Mouse (Mus musculus): ENCODE data around the gene Nit2.
A peak's percentile ranks its signal among the peaks of the same experiment; 100 is the strongest.

The Nit2 gene

DNA sequence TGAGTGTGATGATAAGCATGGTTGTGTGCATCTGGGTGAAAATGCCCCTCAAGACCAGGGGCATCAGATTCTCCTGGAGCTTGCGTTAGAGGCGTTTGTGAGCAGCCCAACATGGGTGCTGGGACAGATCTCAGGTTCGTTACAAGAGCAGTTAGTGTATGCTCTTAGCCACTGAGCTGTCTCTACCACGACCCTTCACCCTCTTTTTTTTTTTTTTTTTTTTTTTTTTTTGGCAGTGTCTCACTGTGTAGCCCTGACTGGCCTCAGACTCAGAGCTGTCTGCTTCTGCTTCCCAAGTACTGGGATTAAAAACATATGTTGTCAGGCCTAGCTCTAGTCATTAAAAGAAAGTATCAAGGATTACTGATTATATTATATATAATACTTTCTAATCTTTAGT is 40.9 kb downstream of the Nit2 start:
- no peak for TF ChIP-seq GATA4 (IDR thresholded peaks at IDR 0.05; ENCODE audit: insufficient replicate concordance, low read length)

DNA sequence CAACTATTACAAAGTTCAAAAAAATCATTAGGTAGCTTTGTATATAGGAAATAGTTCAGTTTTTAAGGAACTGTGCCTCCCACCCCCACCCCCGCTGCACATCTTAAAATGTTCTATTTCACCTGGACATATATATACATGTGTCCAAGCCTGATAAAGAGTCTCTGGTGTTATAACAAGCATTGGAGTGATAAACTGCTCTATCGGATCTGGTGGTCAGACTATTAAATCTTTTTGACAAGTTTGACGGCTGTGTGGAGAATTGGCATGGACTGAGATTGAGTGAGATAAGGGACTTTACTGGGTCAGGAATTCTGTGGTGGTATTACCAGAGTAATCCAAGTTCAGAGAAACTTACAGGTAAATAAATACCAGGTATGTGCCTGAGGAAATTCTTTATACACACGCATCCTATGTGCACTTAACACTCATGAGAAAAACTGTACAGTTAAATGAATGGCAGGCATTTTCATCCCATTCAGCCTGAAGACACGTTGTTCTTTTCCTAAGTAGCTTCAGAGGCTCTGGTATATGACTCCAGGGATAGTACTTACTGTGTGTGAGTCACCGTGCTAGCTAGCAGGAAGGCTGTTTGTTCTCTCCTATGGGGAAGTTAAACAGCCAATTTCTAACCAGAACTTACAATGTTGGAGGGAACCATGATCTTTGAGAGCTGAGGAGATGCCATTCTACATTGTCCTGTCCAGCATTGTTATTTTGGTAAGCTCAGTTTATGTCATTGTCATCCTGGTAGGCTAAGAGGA is 44.3 kb downstream of the Nit2 start:
- TF ChIP-seq GATA4 (IDR thresholded peaks at IDR 0.05; ENCODE audit: insufficient replicate concordance, low read length), result no peak

DNA sequence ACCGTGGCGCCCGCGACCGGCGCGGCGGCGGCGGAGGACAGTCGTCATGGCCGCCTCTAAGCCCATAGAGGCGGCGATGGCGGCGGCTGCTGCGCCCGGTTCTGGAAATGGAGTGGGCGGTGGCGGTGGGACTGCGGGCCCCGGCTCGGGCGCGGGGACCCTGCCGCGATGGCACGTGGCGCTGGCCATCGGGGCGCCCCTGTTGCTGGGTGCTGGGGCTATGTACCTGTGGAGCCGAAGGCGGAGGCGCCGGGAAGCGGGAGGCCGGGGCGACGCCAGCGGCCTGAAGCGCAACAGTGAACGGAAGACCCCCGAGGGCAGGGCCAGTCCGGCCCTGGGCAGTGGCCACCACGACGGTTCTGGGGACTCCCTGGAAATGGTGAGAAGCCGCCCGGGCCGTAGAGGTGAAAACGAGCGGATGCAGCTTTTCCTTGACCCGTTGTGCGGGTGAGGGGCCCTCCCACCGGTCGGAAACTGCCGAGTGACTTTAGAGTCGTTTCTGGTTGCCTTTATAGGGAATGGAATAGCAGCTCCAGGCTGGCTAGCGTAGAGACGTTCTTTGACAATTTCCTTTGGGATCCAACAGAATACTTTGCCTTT is 45.2 kb downstream of the Nit2 start:
- TF ChIP-seq GATA4 (IDR thresholded peaks at IDR 0.05; ENCODE audit: insufficient replicate concordance, low read length), result no peak

DNA sequence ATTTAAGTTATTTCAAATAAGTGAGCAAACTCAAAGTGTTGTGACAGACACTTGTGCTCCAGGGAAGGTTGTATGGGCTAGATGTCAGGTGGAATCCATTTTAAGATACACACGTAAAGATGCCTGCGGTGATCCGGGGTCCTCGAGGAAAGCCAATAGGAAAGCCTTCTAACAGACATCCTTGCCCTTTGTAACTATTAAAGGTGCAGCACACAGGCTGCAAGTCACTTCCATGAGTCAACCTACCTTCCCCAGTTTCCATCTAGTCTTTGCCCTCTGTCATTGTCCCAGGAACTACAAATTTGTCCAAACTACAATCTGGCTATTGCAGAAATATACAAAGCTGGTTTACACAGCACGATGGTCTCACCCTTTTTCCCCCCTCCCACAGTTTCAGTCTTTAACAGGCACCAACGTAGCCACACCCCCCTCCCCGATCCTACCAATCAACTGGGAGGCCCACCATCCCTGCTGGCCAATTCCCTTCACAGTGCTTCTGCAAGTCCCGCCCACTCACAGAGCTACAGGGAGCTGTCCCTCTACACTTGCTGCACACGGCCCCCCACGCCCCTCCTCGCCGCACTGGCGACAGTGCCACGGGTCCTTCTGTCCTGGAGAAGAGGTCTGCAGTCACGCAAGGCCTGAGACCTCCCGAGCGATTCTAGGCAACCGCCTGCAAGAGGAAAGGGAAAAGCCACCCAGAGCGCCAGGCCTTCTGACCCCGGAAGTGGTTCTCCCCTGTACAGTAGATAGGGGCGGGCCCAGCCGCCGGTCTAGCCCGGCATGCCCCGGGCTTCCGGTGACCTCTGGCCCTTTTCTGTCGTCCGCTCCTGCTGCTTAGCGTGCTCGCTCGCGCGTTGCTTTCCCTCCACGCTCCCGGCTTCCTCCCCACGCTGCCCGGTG is 46.0 kb downstream of the Nit2 start, which contains the start of gene Tomm70a:
TSS of gene Tomm70a (plus strand) at position 791 of the 903 bp plus-strand sequence.
- TF ChIP-seq GATA4 (IDR thresholded peaks at IDR 0.05; ENCODE audit: insufficient replicate concordance, low read length), result peak; percentile 81; the same call in 1 of the 2 replicates

DNA sequence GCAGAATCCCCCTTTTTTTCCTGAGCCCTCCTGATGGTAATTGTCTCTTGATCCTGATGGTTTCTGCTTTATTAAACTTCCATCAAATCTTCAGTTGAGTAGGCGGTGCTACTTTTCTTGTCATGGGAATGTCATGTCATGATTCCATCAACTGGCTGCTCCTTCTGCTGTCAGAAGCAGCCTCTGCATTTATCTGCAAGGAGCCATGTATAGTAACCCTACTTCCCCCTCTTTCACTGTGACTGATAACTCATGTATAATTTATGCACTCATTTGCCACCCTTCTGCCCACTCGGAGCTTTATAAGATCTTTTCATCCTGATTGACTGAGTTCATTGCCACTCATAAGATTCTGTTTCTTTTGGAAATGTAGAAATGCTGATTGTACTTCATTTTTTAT is 49.6 kb downstream of the Nit2 start:
- no peak for TF ChIP-seq GATA4 (IDR thresholded peaks at IDR 0.05; ENCODE audit: insufficient replicate concordance, low read length)

DNA sequence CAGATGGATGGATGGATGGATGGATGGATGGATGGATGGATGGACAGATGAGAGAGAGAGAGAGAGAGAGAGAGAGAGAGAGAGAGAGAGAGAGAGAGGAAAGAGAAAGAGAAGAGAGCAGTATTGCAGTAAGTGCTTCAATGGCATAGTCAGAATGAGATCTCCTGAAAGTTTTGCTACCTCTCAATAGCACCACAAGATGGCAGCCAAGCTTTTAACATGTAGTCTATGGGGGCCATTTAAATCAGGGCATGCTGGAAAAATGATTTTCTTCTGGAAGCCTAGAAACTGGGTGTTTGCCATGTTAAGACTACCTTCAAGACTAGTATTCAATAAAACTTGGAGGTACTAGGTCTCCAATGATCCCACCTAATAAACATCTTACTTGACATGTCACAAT is 51.1 kb downstream of the Nit2 start:
- TF ChIP-seq GATA4 (IDR thresholded peaks at IDR 0.05; ENCODE audit: insufficient replicate concordance, low read length), result no peak
